Mouse (Mus musculus) G1E-ER4 (cell line): ENCODE data around the gene L3mbtl3. TPM values are rescaled to one million over a fixed set of nuclear protein-coding genes. Genes with fewer than 3 reads are reported as not detected.

Experiments
- GATA1 ChIP-seq: IDR thresholded peaks from one replicate; pipeline ENCODE4 v1.8.0; 2012; ENCODE audit warnings: low read length, inconsistent platforms
- polyA plus RNA-seq: library from polyadenylated mRNA; stranded (reverse); fragments of >175 nt; gene quantifications from 2 replicates; pipeline ENCODE4 v1.2.3, GENCODE M21; 2012

Gene L3mbtl3
- not detected in 2 replicates for polyA plus RNA-seq

- no peak for TF ChIP-seq GATA1
Observed at GRCm38 (mm10) chr10:26375790-26376545, at the start of gene L3mbtl3. Gene L3mbtl3, minus strand, starts transcription at chr10:26375971.

- TF ChIP-seq GATA1: no peak
Observed at GRCm38 (mm10) chr10:26421168-26421567, 45.4 kb upstream of the L3mbtl3 start.

- TF ChIP-seq GATA1: no peak
Observed at GRCm38 (mm10) chr10:26388656-26389055, 12.9 kb upstream of the L3mbtl3 start.

- TF ChIP-seq GATA1: no peak
Observed at GRCm38 (mm10) chr10:26377332-26377602, 1.5 kb upstream of the L3mbtl3 start.

- no peak for TF ChIP-seq GATA1
Observed at GRCm38 (mm10) chr10:26376546-26377331, 968 bp upstream of the L3mbtl3 start.

- no peak for TF ChIP-seq GATA1
Observed at GRCm38 (mm10) chr10:26375351-26375751, 420 bp downstream of the L3mbtl3 start.

- no peak for TF ChIP-seq GATA1
Observed at GRCm38 (mm10) chr10:26374436-26375311, 1.1 kb downstream of the L3mbtl3 start.

- no peak for TF ChIP-seq GATA1
Observed at GRCm38 (mm10) chr10:26373951-26374435, 1.8 kb downstream of the L3mbtl3 start.

GRCm38 (mm10) chr10:26372940-26373931 is 2.5 kb downstream of the L3mbtl3 start:
- no peak for TF ChIP-seq GATA1

- TF ChIP-seq GATA1: no peak
Observed at GRCm38 (mm10) chr10:26371416-26371815, 4.4 kb downstream of the L3mbtl3 start.

GRCm38 (mm10) chr10:26364942-26365341 is 10.8 kb downstream of the L3mbtl3 start:
- no peak for TF ChIP-seq GATA1

- TF ChIP-seq GATA1: no peak
Observed at GRCm38 (mm10) chr10:26364326-26364856, 11.4 kb downstream of the L3mbtl3 start.

- no peak for TF ChIP-seq GATA1
Observed at GRCm38 (mm10) chr10:26363605-26364004, 12.2 kb downstream of the L3mbtl3 start.

GRCm38 (mm10) chr10:26358798-26359197 is 17.0 kb downstream of the L3mbtl3 start:
- TF ChIP-seq GATA1: no peak
